Mouse (Mus musculus): Measurements from ENCODE around the gene Etv3. TPM values are rescaled to one million over a fixed set of nuclear protein-coding genes. Genes with fewer than 3 reads are reported as not detected.
A peak's percentile ranks its signal among the peaks of the same experiment; 100 is the strongest.

The Etv3 gene
- polyA plus RNA-seq, 2 experiments: 1.3 to 2.7 TPM

DNA sequence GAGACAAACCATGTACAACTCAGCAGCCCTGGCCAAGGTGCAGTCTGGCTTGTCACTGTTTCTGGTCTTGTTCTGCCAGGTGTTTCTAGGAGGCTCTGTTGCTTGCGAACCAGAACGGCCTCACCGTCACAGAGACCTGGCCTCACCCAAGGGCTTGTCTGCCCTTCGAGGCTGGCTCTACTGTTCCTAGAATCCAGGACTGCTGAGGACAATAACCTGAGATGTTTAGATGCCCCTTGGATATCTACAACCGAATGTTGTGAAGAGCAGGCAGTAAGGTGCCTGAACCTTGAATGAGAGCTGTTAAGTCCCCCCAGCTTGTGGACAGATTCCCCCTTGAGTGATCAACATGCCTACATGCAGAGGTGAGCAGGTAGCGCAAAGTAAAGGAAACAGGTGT, 22.4 kb upstream of the Etv3 start:
- H3K4me3 ChIP-seq (ENCODE audit: insufficient read depth in 1 of 2, low read depth in 2 of 2, low read length in 2 of 2): no peak overlapping the region
- no peak for TF ChIP-seq EP300 (IDR thresholded peaks at IDR 0.05; ENCODE audit: low read depth)
- DNase-seq (ENCODE audit: low read depth in 3 of 3, low spot score in 3 of 3) (no peak), ATAC-seq (ENCODE audit: insufficient read depth) (no peak)
- no peaks in the 10 kb centered on the region; a peak in 1 of 4 replicates for H3K4me1 ChIP-seq (replicated peaks; ENCODE audit: control insufficient read depth in 2 of 2, insufficient read depth in 2 of 2, low read length in 1 of 2)
- no peaks in the 10 kb centered on the region for H3K9me3 ChIP-seq (ENCODE audit: control insufficient read depth, low read length)
- WGBS (ENCODE audit: insufficient replicate concordance): 69% methylated on average over 6 of the region's 6 CpGs
- H3K27ac ChIP-seq: no peak overlapping the region
- no peaks in the 10 kb centered on the region for H3K36me3 ChIP-seq (replicated peaks; ENCODE audit: control insufficient read depth, insufficient read depth, low read depth)
- no peak overlapping the region for H3K9ac ChIP-seq (replicated peaks)
- no peak overlapping the region for H3K4me2 ChIP-seq (ENCODE audit: low read depth)
- H3K27me3 ChIP-seq (ENCODE audit: control insufficient read depth, insufficient read depth, low read length): no peaks in the 10 kb centered on the region

DNA sequence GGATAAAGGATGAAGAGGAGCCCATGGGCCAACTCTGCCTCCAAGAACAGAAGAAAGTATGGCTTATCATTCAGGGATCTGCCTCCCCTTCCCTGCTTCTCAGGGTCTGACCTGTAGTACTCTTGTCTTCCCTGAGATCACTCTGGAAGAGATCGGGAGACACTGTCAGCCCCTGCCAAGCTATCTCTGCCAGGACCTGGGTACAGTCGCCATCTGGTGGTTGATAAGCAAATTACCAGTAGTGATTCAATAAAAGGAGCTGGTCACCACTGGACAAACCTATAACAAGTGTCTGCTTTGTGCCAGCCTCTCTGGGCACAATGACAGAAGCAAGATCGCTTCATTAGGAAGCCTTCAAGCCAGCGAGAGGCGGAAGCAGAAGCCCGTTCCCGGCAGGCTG, 20.9 kb upstream of the Etv3 start:
- ATAC-seq (ENCODE audit: insufficient read depth): no peak
- Histone ChIP-seq H3K4me3 (ENCODE audit: insufficient read depth in 1 of 2, low read depth in 2 of 2, low read length in 2 of 2) (no peak overlapping the region), H3K4me1 (replicated peaks; ENCODE audit: control insufficient read depth in 2 of 2, insufficient read depth in 2 of 2, low read length in 1 of 2) (peaks cover 0 to 5% of the 10 kb centered on the region in 2 experiments; a peak in 2 of 4 replicates), H3K9ac (replicated peaks) (no peak overlapping the region), H3K27ac (no peak overlapping the region), H3K27me3 (ENCODE audit: control insufficient read depth, insufficient read depth, low read length) (no peaks in the 10 kb centered on the region), H3K4me2 (ENCODE audit: low read depth) (no peak overlapping the region), H3K9me3 (ENCODE audit: control insufficient read depth, low read length) (no peaks in the 10 kb centered on the region), H3K36me3 (replicated peaks; ENCODE audit: control insufficient read depth, insufficient read depth, low read depth) (no peaks in the 10 kb centered on the region)
- no peak for DNase-seq (ENCODE audit: low read depth in 3 of 3, low spot score in 3 of 3)
- 27% methylated on average over 7 of the region's 7 CpGs for whole genome bisulfite sequencing (ENCODE audit: insufficient replicate concordance)
- TF ChIP-seq EP300 (IDR thresholded peaks at IDR 0.05; ENCODE audit: low read depth): no peak
- TF ChIP-seq CTCF (IDR thresholded peaks at IDR 0.05; ENCODE audit: low read depth): peak; percentile 75

DNA sequence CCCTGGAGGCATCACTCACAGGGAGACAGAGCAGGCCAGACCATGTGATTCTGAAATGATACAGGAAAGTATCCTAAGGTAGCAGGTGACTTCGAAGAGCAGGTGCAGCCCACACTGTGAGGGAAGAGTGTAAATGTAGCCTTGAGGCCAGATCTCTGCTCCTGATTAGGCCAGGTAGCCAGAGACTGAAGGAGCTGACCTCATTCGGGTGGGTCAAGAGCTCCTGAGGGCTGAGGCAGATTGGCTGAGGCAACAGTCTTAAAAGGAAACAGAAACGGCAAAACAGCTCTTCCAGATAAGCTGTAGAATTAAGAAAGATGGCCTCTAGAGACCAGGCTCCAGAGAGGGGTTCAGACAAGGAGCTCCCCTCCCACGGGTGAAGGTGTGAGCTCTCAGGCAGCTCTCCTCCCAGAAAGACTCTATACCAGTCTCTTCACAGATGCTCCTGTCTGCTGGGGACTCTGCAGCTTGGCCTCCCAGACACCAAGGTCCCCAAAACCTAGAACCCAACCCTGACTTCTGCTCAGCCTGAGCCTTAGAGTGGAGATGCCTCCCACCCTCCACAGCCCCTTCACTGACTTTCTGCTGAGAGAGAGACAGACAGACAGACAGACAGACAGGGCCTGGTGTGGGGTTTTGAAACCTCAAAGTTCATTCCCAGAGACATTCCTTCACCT, 20.3 kb upstream of the Etv3 start:
- H3K4me1 ChIP-seq (replicated peaks; ENCODE audit: control insufficient read depth in 2 of 2, insufficient read depth in 2 of 2, low read length in 1 of 2): peaks cover 0 to 6% of the 10 kb centered on the region in 2 experiments; a peak in 2 of 4 replicates
- no peaks in the 10 kb centered on the region for H3K9me3 ChIP-seq (ENCODE audit: control insufficient read depth, low read length)
- H3K9ac ChIP-seq (replicated peaks): no peak overlapping the region
- H3K4me3 ChIP-seq (ENCODE audit: insufficient read depth in 1 of 2, low read depth in 2 of 2, low read length in 2 of 2): no peak overlapping the region
- H3K4me2 ChIP-seq (ENCODE audit: low read depth): no peak overlapping the region
- H3K27me3 ChIP-seq (ENCODE audit: control insufficient read depth, insufficient read depth, low read length): no peaks in the 10 kb centered on the region
- ATAC-seq (ENCODE audit: insufficient read depth) (no peak), DNase-seq (ENCODE audit: low read depth in 3 of 3, low spot score in 3 of 3) (no peak)
- WGBS (ENCODE audit: insufficient replicate concordance): 41% methylated on average over 4 of the region's 4 CpGs
- H3K36me3 ChIP-seq (replicated peaks; ENCODE audit: control insufficient read depth, insufficient read depth, low read depth): no peaks in the 10 kb centered on the region
- TF ChIP-seq EP300 (IDR thresholded peaks at IDR 0.05; ENCODE audit: low read depth) (no peak), CTCF (IDR thresholded peaks at IDR 0.05; ENCODE audit: low read depth) (no peak)
- no peak overlapping the region for H3K27ac ChIP-seq

DNA sequence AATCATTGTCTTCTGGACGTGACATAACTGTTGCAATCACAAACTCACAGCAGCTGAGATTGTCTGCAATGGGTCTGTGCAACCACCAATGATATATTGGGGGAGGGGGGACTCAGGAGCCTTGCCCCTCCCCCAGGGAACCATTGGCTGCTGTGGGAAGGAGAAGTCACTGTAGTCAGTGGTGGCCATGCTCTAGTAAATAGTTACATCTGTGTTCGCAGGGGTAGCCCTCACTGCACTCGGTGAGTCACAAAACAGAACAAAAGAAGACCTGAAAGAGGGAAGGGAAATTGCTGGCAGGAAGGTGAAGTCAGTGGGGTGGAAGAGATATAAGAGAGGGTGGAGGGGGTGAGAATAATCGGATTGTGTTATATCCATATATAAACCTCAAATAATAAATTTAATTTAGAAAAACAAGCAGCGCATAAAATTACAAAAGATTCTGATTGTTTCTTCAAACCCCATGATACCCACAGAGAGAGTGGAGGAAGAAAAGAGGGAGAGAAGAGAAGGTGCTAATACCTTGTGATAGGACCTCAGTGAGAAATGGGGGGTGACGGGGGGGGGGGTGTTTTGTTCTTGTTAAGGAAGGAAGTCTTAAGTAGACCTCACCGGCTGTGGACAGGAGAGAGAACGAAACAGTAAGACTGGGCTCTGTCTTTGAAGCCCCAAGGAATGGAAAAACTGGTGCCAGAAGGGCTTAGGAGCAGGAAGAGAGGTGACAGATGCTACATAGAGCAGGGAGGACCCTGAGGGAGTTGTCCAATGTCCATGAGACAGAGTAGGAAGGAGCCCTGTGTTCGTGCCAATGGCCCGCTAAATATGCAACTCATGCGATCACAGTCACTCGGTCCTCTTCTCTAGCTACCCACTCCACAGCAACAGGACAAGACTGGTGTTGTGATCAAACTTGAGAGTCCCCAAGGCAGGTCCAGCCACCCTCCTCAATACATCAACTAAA, 18.5 kb upstream of the Etv3 start:
- H3K9ac ChIP-seq (replicated peaks): no peak overlapping the region
- DNase-seq (ENCODE audit: low read depth in 3 of 3, low spot score in 3 of 3): no peak
- no peak overlapping the region for H3K4me3 ChIP-seq (ENCODE audit: insufficient read depth in 1 of 2, low read depth in 2 of 2, low read length in 2 of 2)
- H3K27ac ChIP-seq: no peak overlapping the region
- WGBS (ENCODE audit: insufficient replicate concordance): 50% methylated on average over 12 of the region's 12 CpGs
- no peaks in the 10 kb centered on the region for H3K27me3 ChIP-seq (ENCODE audit: control insufficient read depth, insufficient read depth, low read length)
- no peak overlapping the region for H3K4me2 ChIP-seq (ENCODE audit: low read depth)
- H3K36me3 ChIP-seq (replicated peaks; ENCODE audit: control insufficient read depth, insufficient read depth, low read depth): no peaks in the 10 kb centered on the region
- no peak for ATAC-seq (ENCODE audit: insufficient read depth)
- H3K9me3 ChIP-seq (ENCODE audit: control insufficient read depth, low read length): no peaks in the 10 kb centered on the region
- peaks cover 0 to 6% of the 10 kb centered on the region in 2 experiments; a peak in 2 of 4 replicates for H3K4me1 ChIP-seq (replicated peaks; ENCODE audit: control insufficient read depth in 2 of 2, insufficient read depth in 2 of 2, low read length in 1 of 2)
- TF ChIP-seq EP300 (IDR thresholded peaks at IDR 0.05; ENCODE audit: low read depth): no peak
- no peak for TF ChIP-seq CTCF (IDR thresholded peaks at IDR 0.05; ENCODE audit: low read depth)
